Mouse (Mus musculus): ENCODE results near the gene Ilkap.

Gene Ilkap

GRCm38 (mm10) chr1:91398260-91399062 lies at the start of gene Ilkap:
TSS of gene Ilkap (minus strand) at chr1:91398815.
- peak; percentile 82 for DNase-seq

GRCm38 (mm10) chr1:91446511-91446910 lies 47.9 kb upstream of the Ilkap start:
- no peak for DNase-seq

- DNase-seq = peak; percentile 96 to 97
Observed at GRCm38 (mm10) chr1:91446060-91446459, 47.4 kb upstream of the Ilkap start.

- DNase-seq = no peak
Observed at GRCm38 (mm10) chr1:91444841-91445830, 46.5 kb upstream of the Ilkap start.

- peak; percentile 85 to 86 for DNase-seq
Observed at GRCm38 (mm10) chr1:91442350-91442990, 43.9 kb upstream of the Ilkap start.

GRCm38 (mm10) chr1:91441855-91442254 lies 43.2 kb upstream of the Ilkap start:
- no peak for DNase-seq

GRCm38 (mm10) chr1:91439776-91440175 lies 41.2 kb upstream of the Ilkap start:
- no peak for DNase-seq

GRCm38 (mm10) chr1:91437573-91437972 lies 39.0 kb upstream of the Ilkap start:
- DNase-seq = no peak

GRCm38 (mm10) chr1:91437083-91437400 lies 38.4 kb upstream of the Ilkap start:
- no peak for DNase-seq

GRCm38 (mm10) chr1:91436380-91437082 lies 37.9 kb upstream of the Ilkap start:
- peak; percentile 90 to 92 for DNase-seq

GRCm38 (mm10) chr1:91435606-91436130 lies 37.1 kb upstream of the Ilkap start:
- no peak for DNase-seq

GRCm38 (mm10) chr1:91434905-91435304 lies 36.3 kb upstream of the Ilkap start:
- no peak for DNase-seq

GRCm38 (mm10) chr1:91430761-91431160 lies 32.1 kb upstream of the Ilkap start:
- DNase-seq = no peak

GRCm38 (mm10) chr1:91429212-91429611 lies 30.6 kb upstream of the Ilkap start:
- no peak for DNase-seq

- DNase-seq = peak; percentile 68 to 90
Observed at GRCm38 (mm10) chr1:91428614-91429013, 30.0 kb upstream of the Ilkap start.

GRCm38 (mm10) chr1:91426397-91426796 lies 27.8 kb upstream of the Ilkap start:
- DNase-seq = no peak

- DNase-seq = no peak
Observed at GRCm38 (mm10) chr1:91420601-91421065, 22.0 kb upstream of the Ilkap start.

- DNase-seq = no peak
Observed at GRCm38 (mm10) chr1:91419862-91420600, 21.4 kb upstream of the Ilkap start.

GRCm38 (mm10) chr1:91417991-91418390 lies 19.4 kb upstream of the Ilkap start:
- no peak for DNase-seq

- no peak for DNase-seq
Observed at GRCm38 (mm10) chr1:91415311-91415710, 16.7 kb upstream of the Ilkap start.

GRCm38 (mm10) chr1:91414903-91415302 lies 16.3 kb upstream of the Ilkap start:
- DNase-seq = no peak

All from kidney, adult 8-10 months (tissue).